Mouse (Mus musculus) testis, adult 2 months (tissue): Measurements from ENCODE around the gene Slc7a14.

ENCODE experiments used
- CTCF ChIP-seq: fragments of 200-500 bp; IDR thresholded peaks from 2 replicates; pipeline ENCODE4 v1.5.1; 2012; ENCODE audit warnings: low read depth, mild to moderate bottlenecking, inconsistent platforms, low read length, moderate library complexity; ENCODE audit not compliant: control insufficient read depth, insufficient read depth, insufficient replicate concordance
- POLR2A ChIP-seq: fragments of 200-500 bp; IDR thresholded peaks from 2 replicates; pipeline ENCODE4 v1.6.1; 2012; ENCODE audit warnings: low read depth, mild to moderate bottlenecking, inconsistent platforms, low read length, moderate library complexity; ENCODE audit not compliant: control insufficient read depth

DNA sequence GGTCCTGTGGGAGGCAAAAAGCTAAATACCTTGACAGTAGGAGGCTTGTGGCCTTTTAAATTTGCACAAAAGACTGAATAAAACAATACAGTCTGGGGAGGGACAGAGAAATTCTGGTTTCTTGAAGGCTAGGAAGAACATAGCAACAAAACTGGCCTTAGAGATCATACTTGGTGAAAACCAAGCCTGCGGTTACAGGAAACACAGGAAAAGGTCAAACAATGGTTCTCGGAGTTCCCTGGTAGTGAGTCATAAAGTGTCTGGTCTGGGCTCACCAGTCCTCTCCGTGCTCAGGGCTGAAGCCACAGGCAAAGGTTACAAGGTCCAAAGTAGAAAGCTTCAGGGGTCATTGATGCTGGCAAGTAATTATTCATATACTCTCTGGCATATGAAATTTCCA, 29.1 kb upstream of the Slc7a14 start:
- no peak for TF ChIP-seq POLR2A
- no peak for TF ChIP-seq CTCF
